Mouse (Mus musculus) bone marrow macrophage, adult 2 months (primary cell): ENCODE results near the gene Fah.

Experiments used
- CTCF ChIP-seq: IDR thresholded peaks from 2 replicates; pipeline ENCODE4 v1.5.1; 2012; ENCODE audit warnings: low read depth, mild to moderate bottlenecking, low read length, moderate library complexity
- POLR2A ChIP-seq: IDR thresholded peaks from 2 replicates; pipeline ENCODE4 v1.6.1; 2012; ENCODE audit warnings: mild to moderate bottlenecking, low read depth, low read length, borderline replicate concordance

DNA sequence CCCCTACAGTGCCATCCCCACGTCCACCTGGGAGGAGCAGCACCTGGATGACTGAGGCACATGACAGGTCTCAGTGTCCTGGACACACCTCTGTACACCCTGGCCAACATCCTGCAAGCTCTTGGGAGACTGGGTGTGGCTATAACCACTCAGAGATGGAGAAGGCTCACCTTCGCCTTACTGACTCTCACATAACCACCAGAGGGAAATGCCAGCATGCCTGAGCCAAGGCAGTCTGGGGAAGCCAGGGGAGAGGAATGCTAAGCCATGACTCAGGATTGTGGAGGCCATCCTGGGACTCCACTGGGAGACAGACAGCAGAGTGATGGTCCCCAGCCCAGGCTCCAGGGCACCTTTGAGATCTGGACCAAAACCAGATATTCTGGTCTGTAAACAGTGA is 29.5 kb downstream of the Fah start:
- TF ChIP-seq CTCF (no peak), POLR2A (no peak)
